Mouse (Mus musculus) common myeloid progenitor, adult 5-6 weeks (primary cell): ENCODE measurements around the gene Ntn4. TPM values are rescaled to one million over a fixed set of nuclear protein-coding genes. Genes with fewer than 3 reads are reported as not detected.
A peak's percentile ranks its signal among the peaks of the same experiment; 100 is the strongest.

Experiments used
- ATAC-seq: replicated peaks from 2 replicates; pipeline ENCODE4 v1.8.0; 2016; ENCODE audit warnings: low read depth, mild to moderate bottlenecking, moderate TSS enrichment, inconsistent platforms; ENCODE audit not compliant: poor library complexity, severe bottlenecking
- total RNA-seq: library from RNA; stranded (forward); fragments of 200-1000, 187-1606 nt; gene quantifications from 2 replicates; pipeline ENCODE4 v1.2.3, GENCODE M21; 2017

Ntn4 gene
- total RNA-seq, 1 experiment from 2014 or later: 4.8 TPM

- ATAC-seq: 0 out of 2 replicates have a peak, but pooled peaks have one; percentile 14
Measured at GRCm38 (mm10) chr10:93680680-93681377, 40.3 kb downstream of the Ntn4 start.

GRCm38 (mm10) chr10:93682185-93682747 lies 41.8 kb downstream of the Ntn4 start:
- ATAC-seq: no peak

GRCm38 (mm10) chr10:93683185-93683584 lies 42.7 kb downstream of the Ntn4 start:
- ATAC-seq: no peak

- no peak for ATAC-seq
Measured at GRCm38 (mm10) chr10:93683896-93684295, 43.4 kb downstream of the Ntn4 start.

- ATAC-seq: peak; percentile 48
Measured at GRCm38 (mm10) chr10:93685416-93685815, 44.9 kb downstream of the Ntn4 start.

- no peak for ATAC-seq
Measured at GRCm38 (mm10) chr10:93686579-93686978, 46.1 kb downstream of the Ntn4 start.

GRCm38 (mm10) chr10:93687781-93688180 lies 47.3 kb downstream of the Ntn4 start:
- no peak for ATAC-seq

GRCm38 (mm10) chr10:93688306-93689171 lies 48.1 kb downstream of the Ntn4 start:
- ATAC-seq: peak; percentile 80

GRCm38 (mm10) chr10:93691344-93691743 lies 50.9 kb downstream of the Ntn4 start:
- ATAC-seq: no peak

- ATAC-seq: no peak
Measured at GRCm38 (mm10) chr10:93695043-93695791, 54.7 kb downstream of the Ntn4 start.

GRCm38 (mm10) chr10:93696001-93696400 lies 55.5 kb downstream of the Ntn4 start:
- ATAC-seq: no peak

GRCm38 (mm10) chr10:93697866-93698483 lies 57.5 kb downstream of the Ntn4 start:
- no peak for ATAC-seq

- no peak for ATAC-seq
Measured at GRCm38 (mm10) chr10:93699689-93700478, 59.4 kb downstream of the Ntn4 start.

GRCm38 (mm10) chr10:93700589-93701363 lies 60.3 kb downstream of the Ntn4 start:
- ATAC-seq: peak; percentile 74

- no peak for ATAC-seq
Measured at GRCm38 (mm10) chr10:93703946-93704345, 63.5 kb downstream of the Ntn4 start.

- ATAC-seq: no peak
Measured at GRCm38 (mm10) chr10:93707149-93708075, 66.9 kb downstream of the Ntn4 start.

GRCm38 (mm10) chr10:93708076-93708473 lies 67.6 kb downstream of the Ntn4 start:
- no peak for ATAC-seq
